Mouse (Mus musculus) E14TG2a.4 (cell line): Measurements from ENCODE around the gene Fat2.

ENCODE experiments used
- H3K27me3 ChIP-seq: 2 replicates; pipeline ENCODE4 v1.6.1; 2014; ENCODE audit warnings: low read length, control low read depth; ENCODE audit not compliant: insufficient read depth
- H3K36me3 ChIP-seq: 2 replicates; pipeline ENCODE4 v1.6.1; 2014; ENCODE audit warnings: low read length, control low read depth; ENCODE audit not compliant: insufficient read depth
- H3K4me1 ChIP-seq: replicated peaks from 2 replicates; pipeline ENCODE4 v1.6.1; 2014; ENCODE audit warnings: low read depth, low read length, control low read depth
- H3K4me3 ChIP-seq: replicated peaks from 2 replicates; pipeline ENCODE4 v1.5.1; 2014; ENCODE audit warnings: mild to moderate bottlenecking, low read length
- H3K9me3 ChIP-seq: 2 replicates; pipeline ENCODE4 v1.6.1; 2014; ENCODE audit warnings: low read length, control low read depth
- CTCF ChIP-seq: conservative IDR thresholded peaks from 2 replicates; pipeline ENCODE4 v1.5.1; 2014; ENCODE audit warnings: low read length
- NANOG ChIP-seq: IDR thresholded peaks from 2 replicates; pipeline ENCODE4 v1.6.1; 2014; ENCODE audit warnings: borderline replicate concordance, low read length, mixed read lengths
- POU5F1 ChIP-seq: IDR thresholded peaks from 2 replicates; pipeline ENCODE4 v1.6.1; 2014; ENCODE audit warnings: low read length, borderline replicate concordance

Fat2 gene

DNA sequence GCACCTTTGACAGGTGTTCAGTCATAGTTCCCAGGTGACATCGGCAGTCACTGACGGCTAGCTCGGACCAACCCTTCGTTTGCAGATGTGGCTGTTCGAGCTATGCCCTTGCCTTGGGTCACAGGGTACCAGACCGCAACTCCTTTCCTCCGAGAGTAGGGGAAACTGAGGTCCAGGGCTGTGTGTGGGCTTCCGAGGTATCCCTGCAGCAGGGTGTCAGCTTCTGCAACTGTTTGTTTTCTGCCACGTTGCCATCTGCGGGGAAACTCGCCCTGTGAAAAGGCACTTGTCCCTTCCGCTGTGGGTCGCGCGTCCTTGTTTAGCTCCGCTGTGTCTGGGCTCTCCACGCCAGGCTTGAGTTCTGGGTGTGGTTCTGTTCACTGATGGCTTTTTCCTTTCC is 131.8 kb downstream of the Fat2 start:
- Histone ChIP-seq H3K4me1 (peaks cover 26% of the 10 kb centered on the region), H3K4me3 (peak overlapping the region; percentile 91), H3K36me3 (no peaks in the 10 kb centered on the region; the same call in none of the 2 replicates), H3K9me3 (no peaks in the 10 kb centered on the region), H3K27me3 (peaks cover 22% of the 10 kb centered on the region)
- TF ChIP-seq POU5F1 (no peak), NANOG (no peak), CTCF (no peak)

- peaks cover 22% of the 10 kb centered on the region for H3K27me3 ChIP-seq
- peak within 1 kb of the TSS; percentile 91 for H3K4me3 ChIP-seq
- no peaks in the 10 kb centered on the region for H3K9me3 ChIP-seq
- no peaks in the 10 kb centered on the region; the same call in none of the 2 replicates for H3K36me3 ChIP-seq
- peaks cover 22% of the 10 kb centered on the region for H3K4me1 ChIP-seq
- TF ChIP-seq POU5F1 (no peak), CTCF (peak; percentile 78), NANOG (no peak)
Observed at GRCm38 (mm10) chr11:55204159-55204596, 132.2 kb downstream of the Fat2 start, which contains the start of gene Slc36a1. Slc36a1 (plus strand) TSS chr11:55204350.
